Mouse (Mus musculus) limb, embryonic 11.5 days (tissue): ENCODE results near the gene Sorcs2. TPM values are rescaled to one million over a fixed set of nuclear protein-coding genes. Genes with fewer than 3 reads are reported as not detected.

ENCODE experiments used
- ATAC-seq: fragments of 200-750 bp; cut with Nextera tagmentation; 2 replicates; pipeline ENCODE4 v1.8.0; 2017; ENCODE audit warnings: low read depth; ENCODE audit not compliant: insufficient number of reproducible peaks, low FRiP score, low TSS enrichment
- DNase-seq: peaks from one replicate; pipeline ENCODE4 v3.0.0-alpha.2; 2015; ENCODE audit warnings: low spot score
- H3K27ac ChIP-seq: fragments of 300-500 bp; sonication (generic); replicated peaks from 2 replicates; pipeline ENCODE4 v1.5.1; 2014; ENCODE audit warnings: low read depth, mild to moderate bottlenecking, low read length
- H3K27me3 ChIP-seq: fragments of 300-500 bp; sonication (generic); 2 replicates; pipeline ENCODE4 v1.6.1; 2014; ENCODE audit warnings: mild to moderate bottlenecking, low read length, mixed read lengths; ENCODE audit not compliant: control insufficient read depth, insufficient read depth
- H3K36me3 ChIP-seq: fragments of 300-500 bp; sonication (generic); 2 replicates; pipeline ENCODE4 v1.6.1; 2014; ENCODE audit warnings: mild to moderate bottlenecking, low read length, moderate library complexity, mixed read lengths; ENCODE audit not compliant: control insufficient read depth, insufficient read depth
- H3K4me1 ChIP-seq: fragments of 300-500 bp; sonication (generic); 2 replicates; pipeline ENCODE4 v1.6.1; 2014; ENCODE audit warnings: low read length, mixed read lengths; ENCODE audit not compliant: control insufficient read depth, insufficient read depth
- H3K4me2 ChIP-seq: fragments of 300-500 bp; sonication (generic); 2 replicates; pipeline ENCODE4 v1.6.1; 2014; ENCODE audit warnings: low read depth, mild to moderate bottlenecking, moderate library complexity; ENCODE audit not compliant: severe bottlenecking
- H3K4me3 ChIP-seq: fragments of 300-500 bp; sonication (generic); 2 replicates; pipeline ENCODE4 v1.5.1; 2014; ENCODE audit warnings: low read depth, low read length
- H3K9ac ChIP-seq: fragments of 300-500 bp; sonication (generic); 2 replicates; pipeline ENCODE4 v1.6.1; 2014; ENCODE audit warnings: mild to moderate bottlenecking, low read length
- H3K9me3 ChIP-seq: fragments of 300-500 bp; sonication (generic); 2 replicates; pipeline ENCODE4 v1.6.1; 2016; ENCODE audit warnings: low read length; ENCODE audit not compliant: control insufficient read depth
- WGBS: fragments of 180-500 bp; shearing (Covaris S2); extraction: QIAGEN DNeasy Blood & Tissue Kit; methylation state at CpG from one replicate; pipeline ENCODE4 v1.1.7; 2014; 5-methylcytosine and 5-hydroxymethylcytosine counted together
- polyA plus RNA-seq: library from polyadenylated mRNA; unstranded; fragments of >200 nt; fragmentation: Nextera tagmentation; extraction: Ambion mirVana; gene quantifications from 2 replicates; pipeline ENCODE4 v1.2.1, GENCODE M21; 2014

The Sorcs2 gene
- polyA plus RNA-seq, 1 experiment from 2014 or later: 6.4 TPM

- H3K9me3 ChIP-seq: no peaks in the 10 kb centered on the region
- no peak overlapping the region for H3K4me3 ChIP-seq
- H3K27me3 ChIP-seq: no peaks in the 10 kb centered on the region
- WGBS: 36% methylated on average over 5 of the region's 5 CpGs
- no peaks in the 10 kb centered on the region for H3K36me3 ChIP-seq
- ATAC-seq (no peak), DNase-seq (no peak)
- H3K27ac ChIP-seq: no peak overlapping the region
- H3K4me2 ChIP-seq: no peak overlapping the region
- H3K4me1 ChIP-seq: peaks cover 13% of the 10 kb centered on the region
- no peak overlapping the region for H3K9ac ChIP-seq
These were observed 38.2 kb downstream of the Sorcs2 start for GRCm38 (mm10) chr5:36359535-36360243.

GRCm38 (mm10) chr5:36358161-36358560 is 39.8 kb downstream of the Sorcs2 start:
- DNase-seq: no peak
- no peaks in the 10 kb centered on the region for H3K9me3 ChIP-seq
- H3K4me1 ChIP-seq: peaks cover 13% of the 10 kb centered on the region
- no peaks in the 10 kb centered on the region for H3K27me3 ChIP-seq
- no peak overlapping the region for H3K27ac ChIP-seq
- no peaks in the 10 kb centered on the region for H3K36me3 ChIP-seq
- H3K4me3 ChIP-seq: no peak overlapping the region
- ATAC-seq: no peak
- H3K9ac ChIP-seq: no peak overlapping the region
- 85% methylated on average over 4 of the region's 4 CpGs for WGBS
- H3K4me2 ChIP-seq: no peak overlapping the region

- Histone ChIP-seq H3K4me2 (no peak overlapping the region), H3K9ac (no peak overlapping the region), H3K4me1 (peaks cover 13% of the 10 kb centered on the region), H3K27ac (no peak overlapping the region), H3K36me3 (no peaks in the 10 kb centered on the region), H3K9me3 (no peaks in the 10 kb centered on the region), H3K27me3 (no peaks in the 10 kb centered on the region), H3K4me3 (no peak overlapping the region)
- ATAC-seq (no peak), DNase-seq (no peak)
- WGBS: 80% methylated on average over 4 of the region's 4 CpGs
These were observed 41.3 kb downstream of the Sorcs2 start for GRCm38 (mm10) chr5:36356659-36357058.

GRCm38 (mm10) chr5:36355683-36356082 is 42.3 kb downstream of the Sorcs2 start:
- Histone ChIP-seq H3K36me3 (no peaks in the 10 kb centered on the region), H3K9ac (no peak overlapping the region), H3K4me3 (no peak overlapping the region), H3K4me2 (no peak overlapping the region), H3K4me1 (peaks cover 13% of the 10 kb centered on the region), H3K27ac (no peak overlapping the region), H3K27me3 (no peaks in the 10 kb centered on the region), H3K9me3 (no peaks in the 10 kb centered on the region)
- WGBS: 90% methylated on average over 3 of the region's 3 CpGs
- no peak for ATAC-seq
- no peak for DNase-seq

- Histone ChIP-seq H3K27ac (no peak overlapping the region), H3K27me3 (no peaks in the 10 kb centered on the region), H3K4me1 (peaks cover 3% of the 10 kb centered on the region; the same call in 1 of the 2 replicates), H3K9ac (no peak overlapping the region), H3K9me3 (no peaks in the 10 kb centered on the region), H3K4me2 (no peak overlapping the region), H3K36me3 (no peaks in the 10 kb centered on the region), H3K4me3 (no peak overlapping the region)
- ATAC-seq: no peak
- no peak for DNase-seq
- 93% methylated on average over 6 of the region's 6 CpGs for WGBS
These were observed 44.3 kb downstream of the Sorcs2 start for GRCm38 (mm10) chr5:36353679-36354078.

- no peak overlapping the region for H3K4me3 ChIP-seq
- H3K27ac ChIP-seq: no peak overlapping the region
- H3K9me3 ChIP-seq: no peaks in the 10 kb centered on the region
- ATAC-seq (no peak), DNase-seq (no peak)
- peaks cover 3% of the 10 kb centered on the region; the same call in 1 of the 2 replicates for H3K4me1 ChIP-seq
- H3K9ac ChIP-seq: no peak overlapping the region
- 98% methylated on average over 2 of the region's 2 CpGs for WGBS
- no peaks in the 10 kb centered on the region for H3K36me3 ChIP-seq
- no peak overlapping the region for H3K4me2 ChIP-seq
- no peaks in the 10 kb centered on the region for H3K27me3 ChIP-seq
These were observed 44.7 kb downstream of the Sorcs2 start for GRCm38 (mm10) chr5:36353194-36353593.

GRCm38 (mm10) chr5:36346698-36347097 is 51.2 kb downstream of the Sorcs2 start:
- Histone ChIP-seq H3K36me3 (no peaks in the 10 kb centered on the region), H3K27ac (no peak overlapping the region), H3K4me3 (no peak overlapping the region), H3K9me3 (no peaks in the 10 kb centered on the region), H3K9ac (no peak overlapping the region), H3K4me1 (0 out of 2 replicates have a peak, but pooled peaks cover 2% of the 10 kb centered on the region), H3K4me2 (no peak overlapping the region), H3K27me3 (no peaks in the 10 kb centered on the region)
- ATAC-seq (no peak), DNase-seq (no peak)
- 82% methylated on average over 4 of the region's 4 CpGs for WGBS

GRCm38 (mm10) chr5:36339283-36339682 is 58.7 kb downstream of the Sorcs2 start:
- no peak overlapping the region for H3K9ac ChIP-seq
- 58% methylated on average over 3 of the region's 3 CpGs for WGBS
- DNase-seq (no peak), ATAC-seq (no peak)
- no peak overlapping the region for H3K4me2 ChIP-seq
- no peaks in the 10 kb centered on the region for H3K9me3 ChIP-seq
- H3K4me3 ChIP-seq: no peak overlapping the region
- no peaks in the 10 kb centered on the region for H3K36me3 ChIP-seq
- no peaks in the 10 kb centered on the region for H3K27me3 ChIP-seq
- H3K27ac ChIP-seq: no peak overlapping the region
- 0 out of 2 replicates have a peak, but pooled peaks cover 2% of the 10 kb centered on the region for H3K4me1 ChIP-seq

GRCm38 (mm10) chr5:36336252-36336651 is 61.7 kb downstream of the Sorcs2 start:
- H3K27me3 ChIP-seq: no peaks in the 10 kb centered on the region
- H3K4me2 ChIP-seq: no peak overlapping the region
- DNase-seq: no peak
- WGBS: 85% methylated on average over 7 of the region's 7 CpGs
- no peaks in the 10 kb centered on the region for H3K9me3 ChIP-seq
- no peak overlapping the region for H3K4me3 ChIP-seq
- no peaks in the 10 kb centered on the region for H3K4me1 ChIP-seq
- H3K27ac ChIP-seq: no peak overlapping the region
- no peak overlapping the region for H3K9ac ChIP-seq
- no peaks in the 10 kb centered on the region for H3K36me3 ChIP-seq
- ATAC-seq: no peak
